Mouse (Mus musculus): ENCODE data around the gene Zc3h7b. TPM values are rescaled to one million over a fixed set of nuclear protein-coding genes. Genes with fewer than 3 reads are reported as not detected.

Zc3h7b gene
- polyA plus RNA-seq, 1 experiment from 2014 or later, result 26.5 TPM

DNA sequence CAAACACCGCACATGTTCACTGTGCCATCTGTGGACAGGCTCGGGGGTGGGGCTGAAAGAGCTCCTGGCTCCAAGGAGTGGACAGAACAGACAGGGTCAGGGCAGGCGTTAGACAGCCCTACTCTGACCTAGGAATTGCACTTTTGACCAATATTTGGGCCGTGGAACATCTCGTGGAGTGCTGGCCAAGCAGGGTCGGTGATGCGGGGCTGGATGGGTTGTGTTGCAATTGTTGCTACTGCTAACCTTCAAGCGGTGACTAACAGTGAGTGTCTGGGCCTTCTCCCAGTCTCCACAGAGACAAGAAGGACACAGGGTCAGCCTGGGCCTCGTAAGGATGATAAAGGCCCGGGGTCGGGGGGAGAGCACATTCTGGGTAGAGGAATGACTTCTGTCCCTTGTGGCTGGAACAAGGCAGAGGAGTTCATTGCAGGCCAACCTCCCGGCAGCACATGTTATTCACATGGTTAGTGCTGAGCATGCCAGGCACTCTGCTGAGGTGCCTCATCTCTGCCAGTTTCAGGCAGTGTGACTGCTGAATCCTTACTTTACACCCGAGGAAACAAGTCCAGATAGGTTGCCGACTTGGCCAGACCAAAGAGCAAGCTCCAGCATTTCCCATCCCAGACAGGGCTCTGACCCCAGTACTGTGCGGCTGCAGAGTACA is 29.8 kb downstream of the Zc3h7b start:
- Histone ChIP-seq H3K36me3 (ENCODE audit: insufficient read depth, low read length) (peaks cover 66% of the 10 kb centered on the region), H3K4me3 (replicated peaks; ENCODE audit: low read depth, low read length) (no peak overlapping the region), H3K9ac (ENCODE audit: low read depth, low read length) (no peak overlapping the region), H3K27me3 (ENCODE audit: insufficient read depth, low read length) (no peaks in the 10 kb centered on the region), H3K4me1 (replicated peaks; ENCODE audit: insufficient read depth, low read length) (no peaks in the 10 kb centered on the region), H3K4me2 (ENCODE audit: low read length) (no peak overlapping the region), H3K9me3 (replicated peaks; ENCODE audit: low read length) (no peaks in the 10 kb centered on the region), H3K27ac (no peak overlapping the region)
- WGBS, result 86% methylated on average over 15 of the region's 15 CpGs
- DNase-seq (ENCODE audit: low spot score) (no peak), ATAC-seq (replicated peaks; ENCODE audit: low FRiP score, low read depth) (0 out of 2 replicates have a peak, but pooled peaks have one; percentile 31)
- no peak for TF ChIP-seq CTCF (IDR thresholded peaks at IDR 0.05; ENCODE audit: low read depth)

DNA sequence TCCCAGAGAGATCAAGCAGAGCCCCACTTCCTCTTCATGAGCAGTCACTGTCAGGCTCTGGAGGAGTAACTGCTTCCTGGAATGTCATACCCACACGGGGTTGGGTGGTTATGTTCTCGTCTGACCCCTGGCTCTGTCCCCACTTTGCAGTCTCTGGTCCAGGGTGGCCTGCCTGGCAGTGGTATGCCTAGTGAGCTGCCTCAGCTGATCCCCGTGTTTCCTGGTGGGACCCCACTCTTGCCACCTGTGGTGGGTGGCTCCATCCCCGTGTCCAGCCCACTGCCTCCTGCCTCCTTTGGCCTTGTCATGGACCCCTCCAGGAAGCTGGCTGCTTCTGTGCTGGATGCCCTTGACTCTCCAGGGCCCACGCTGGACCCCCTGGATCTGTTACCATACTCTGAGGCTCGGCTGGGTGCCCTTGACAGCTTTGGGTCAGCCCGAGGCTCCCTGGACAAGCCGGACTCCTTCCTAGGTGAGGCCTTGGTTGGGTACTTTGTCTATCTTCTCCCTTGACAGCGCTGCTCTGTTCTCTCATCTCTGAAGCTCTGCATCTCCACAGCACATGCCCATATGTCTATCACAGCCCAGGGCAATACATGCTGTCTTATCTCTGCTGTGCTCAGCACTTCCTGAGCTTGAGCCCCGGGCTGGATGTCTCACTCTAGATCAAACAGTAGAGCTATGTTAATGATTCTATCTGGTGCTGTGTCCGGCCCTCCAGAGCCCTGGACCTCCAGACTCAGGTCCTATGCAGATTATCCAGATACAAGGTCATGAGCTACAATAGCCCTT is 32.0 kb downstream of the Zc3h7b start:
- no peaks in the 10 kb centered on the region for H3K4me1 ChIP-seq (replicated peaks; ENCODE audit: insufficient read depth, low read length)
- no peak overlapping the region for H3K27ac ChIP-seq
- 81% methylated on average over 11 of the region's 11 CpGs for WGBS
- no peak overlapping the region for H3K4me2 ChIP-seq (ENCODE audit: low read length)
- H3K4me3 ChIP-seq (replicated peaks; ENCODE audit: low read depth, low read length), result no peak overlapping the region
- no peak for DNase-seq (ENCODE audit: low spot score)
- H3K9me3 ChIP-seq (replicated peaks; ENCODE audit: low read length), result no peaks in the 10 kb centered on the region
- TF ChIP-seq CTCF (IDR thresholded peaks at IDR 0.05; ENCODE audit: low read depth), result no peak
- no peak overlapping the region for H3K9ac ChIP-seq (ENCODE audit: low read depth, low read length)
- peaks cover 76% of the 10 kb centered on the region for H3K36me3 ChIP-seq (ENCODE audit: insufficient read depth, low read length)
- no peak for ATAC-seq (replicated peaks; ENCODE audit: low FRiP score, low read depth)
- no peaks in the 10 kb centered on the region for H3K27me3 ChIP-seq (ENCODE audit: insufficient read depth, low read length)

DNA sequence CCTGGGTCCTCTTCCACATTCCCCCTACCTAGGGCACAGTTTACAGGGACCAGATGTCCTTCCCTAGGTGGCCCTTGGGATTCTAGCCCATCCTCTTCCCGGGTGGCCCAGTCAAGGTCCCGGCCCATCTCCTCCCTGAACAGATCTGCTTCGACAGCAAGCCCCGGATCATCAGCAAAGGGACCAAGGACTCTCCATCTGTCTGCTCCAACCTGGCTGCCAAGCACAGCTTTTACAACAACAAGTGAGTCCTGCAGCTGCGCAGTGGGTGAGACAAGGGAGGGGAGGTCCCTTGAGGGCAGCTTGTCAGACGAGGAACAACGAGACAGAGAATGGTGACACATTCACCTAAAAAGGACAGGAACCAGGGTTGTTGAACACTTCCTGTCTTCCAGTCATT is 37.0 kb downstream of the Zc3h7b start:
- no peaks in the 10 kb centered on the region for H3K9me3 ChIP-seq (replicated peaks; ENCODE audit: low read length)
- no peak for DNase-seq (ENCODE audit: low spot score)
- ATAC-seq (replicated peaks; ENCODE audit: low FRiP score, low read depth), result no peak
- TF ChIP-seq CTCF (IDR thresholded peaks at IDR 0.05; ENCODE audit: low read depth), result no peak
- H3K4me2 ChIP-seq (ENCODE audit: low read length), result no peak overlapping the region
- WGBS, result 73% methylated on average over 7 of the region's 7 CpGs
- H3K36me3 ChIP-seq (ENCODE audit: insufficient read depth, low read length), result peaks cover 79% of the 10 kb centered on the region
- no peak overlapping the region for H3K4me3 ChIP-seq (replicated peaks; ENCODE audit: low read depth, low read length)
- no peaks in the 10 kb centered on the region for H3K27me3 ChIP-seq (ENCODE audit: insufficient read depth, low read length)
- no peak overlapping the region for H3K9ac ChIP-seq (ENCODE audit: low read depth, low read length)
- no peak overlapping the region for H3K27ac ChIP-seq
- H3K4me1 ChIP-seq (replicated peaks; ENCODE audit: insufficient read depth, low read length), result no peaks in the 10 kb centered on the region

DNA sequence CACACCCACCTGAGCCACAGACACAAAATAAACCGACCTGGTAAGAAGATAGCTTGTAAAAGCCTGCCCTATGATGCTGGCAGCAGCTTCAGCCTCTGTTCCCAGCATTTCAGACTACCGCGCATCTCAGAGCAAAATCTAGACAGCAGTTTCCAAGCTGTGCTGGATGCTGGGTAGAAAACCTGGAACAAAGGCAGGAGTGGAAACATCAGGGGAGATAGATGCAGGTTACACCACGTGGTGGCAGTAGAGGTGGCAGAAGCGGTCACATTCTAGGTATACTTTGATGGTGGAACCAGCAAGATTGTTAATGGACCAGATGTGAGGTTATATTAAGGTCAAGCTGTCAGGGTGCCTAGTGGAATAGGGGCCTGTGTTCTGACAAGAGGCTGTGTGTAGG is 39.9 kb downstream of the Zc3h7b start:
- H3K9me3 ChIP-seq (replicated peaks; ENCODE audit: low read length), result no peaks in the 10 kb centered on the region
- no peak overlapping the region for H3K9ac ChIP-seq (ENCODE audit: low read depth, low read length)
- DNase-seq (ENCODE audit: low spot score), result peak; percentile 63
- H3K27me3 ChIP-seq (ENCODE audit: insufficient read depth, low read length), result no peaks in the 10 kb centered on the region
- H3K4me1 ChIP-seq (replicated peaks; ENCODE audit: insufficient read depth, low read length), result no peaks in the 10 kb centered on the region
- H3K4me2 ChIP-seq (ENCODE audit: low read length), result no peak overlapping the region
- H3K4me3 ChIP-seq (replicated peaks; ENCODE audit: low read depth, low read length), result no peak overlapping the region
- 32% methylated on average over 5 of the region's 5 CpGs for WGBS
- peak; percentile 16; the same call in 1 of the 2 replicates for ATAC-seq (replicated peaks; ENCODE audit: low FRiP score, low read depth)
- peaks cover 67% of the 10 kb centered on the region for H3K36me3 ChIP-seq (ENCODE audit: insufficient read depth, low read length)
- peak; percentile 71 for TF ChIP-seq CTCF (IDR thresholded peaks at IDR 0.05; ENCODE audit: low read depth)
- H3K27ac ChIP-seq, result no peak overlapping the region

DNA sequence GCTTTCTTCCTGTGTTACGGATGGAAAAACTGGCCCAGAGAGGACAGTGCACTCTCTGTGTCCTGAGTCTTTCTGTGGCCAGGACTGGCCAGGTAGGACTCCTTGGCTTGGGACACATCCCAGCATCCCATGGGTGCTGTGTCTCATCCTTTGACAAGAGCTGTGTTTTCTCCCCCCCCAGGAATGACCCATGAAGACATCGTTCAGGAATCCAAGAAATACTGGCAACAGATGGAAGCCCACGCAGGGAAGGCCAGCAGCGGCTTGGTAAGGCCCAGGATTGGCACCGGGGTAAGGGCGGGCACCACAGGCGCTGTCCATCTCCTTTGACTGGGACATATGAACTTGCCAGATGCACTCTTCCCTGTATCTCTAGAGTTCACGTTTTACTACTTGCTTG is 40.8 kb downstream of the Zc3h7b start:
- Histone ChIP-seq H3K36me3 (ENCODE audit: insufficient read depth, low read length) (peaks cover 61% of the 10 kb centered on the region), H3K9me3 (replicated peaks; ENCODE audit: low read length) (no peaks in the 10 kb centered on the region), H3K4me3 (replicated peaks; ENCODE audit: low read depth, low read length) (no peak overlapping the region), H3K4me1 (replicated peaks; ENCODE audit: insufficient read depth, low read length) (no peaks in the 10 kb centered on the region), H3K9ac (ENCODE audit: low read depth, low read length) (no peak overlapping the region), H3K4me2 (ENCODE audit: low read length) (no peak overlapping the region), H3K27me3 (ENCODE audit: insufficient read depth, low read length) (no peaks in the 10 kb centered on the region), H3K27ac (no peak overlapping the region)
- no peak for DNase-seq (ENCODE audit: low spot score)
- WGBS, result 95% methylated on average over 8 of the region's 8 CpGs
- no peak for TF ChIP-seq CTCF (IDR thresholded peaks at IDR 0.05; ENCODE audit: low read depth)
- ATAC-seq (replicated peaks; ENCODE audit: low FRiP score, low read depth), result no peak

DNA sequence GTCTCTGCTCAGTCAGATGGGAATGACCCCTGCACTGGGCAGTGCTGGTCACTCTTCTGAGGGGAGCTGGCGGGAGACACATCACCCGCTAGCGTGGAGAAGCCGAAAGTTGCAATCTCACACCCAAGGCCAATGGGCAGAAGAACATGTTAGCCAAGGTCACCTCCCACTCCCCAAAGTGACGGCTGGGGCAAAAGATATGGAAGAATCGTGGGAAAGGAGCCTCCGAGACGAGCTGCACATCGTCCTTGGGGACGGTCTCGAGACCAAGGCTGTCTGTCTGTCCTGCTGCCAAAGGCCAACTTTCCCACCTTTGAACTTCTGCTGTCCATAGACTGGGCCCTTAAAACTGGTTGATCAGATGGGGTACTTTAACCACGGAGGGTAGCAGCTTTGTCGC is 42.7 kb downstream of the Zc3h7b start:
- ATAC-seq (replicated peaks; ENCODE audit: low FRiP score, low read depth), result no peak
- H3K9me3 ChIP-seq (replicated peaks; ENCODE audit: low read length), result no peaks in the 10 kb centered on the region
- no peak overlapping the region for H3K9ac ChIP-seq (ENCODE audit: low read depth, low read length)
- H3K4me3 ChIP-seq (replicated peaks; ENCODE audit: low read depth, low read length), result no peak overlapping the region
- no peak overlapping the region for H3K4me2 ChIP-seq (ENCODE audit: low read length)
- peaks cover 60% of the 10 kb centered on the region for H3K36me3 ChIP-seq (ENCODE audit: insufficient read depth, low read length)
- 85% methylated on average over 13 of the region's 13 CpGs for WGBS
- no peak overlapping the region for H3K27ac ChIP-seq
- H3K4me1 ChIP-seq (replicated peaks; ENCODE audit: insufficient read depth, low read length), result no peaks in the 10 kb centered on the region
- H3K27me3 ChIP-seq (ENCODE audit: insufficient read depth, low read length), result no peaks in the 10 kb centered on the region
- no peak for DNase-seq (ENCODE audit: low spot score)
- no peak for TF ChIP-seq CTCF (IDR thresholded peaks at IDR 0.05; ENCODE audit: low read depth)
